Mouse (Mus musculus) layer of hippocampus, postnatal 10 days (tissue): ENCODE measurements around the gene Odf2. TPM values are rescaled to one million over a fixed set of nuclear protein-coding genes. Genes with fewer than 3 reads are reported as not detected.

ENCODE experiments used
- DNase-seq, 2 experiments: peaks; one replicate each; pipeline ENCODE4 v3.0.0; 2021; ENCODE audit warnings: low spot score in 2 of 2
- long read RNA-seq: library from polyadenylated mRNA; stranded (forward); transcript quantifications from one replicate; pipeline ENCODE4 v2.0.0, GENCODE M21; 2023
- total RNA-seq, 2 experiments: library from RNA; stranded (reverse); gene quantifications; 2 replicates each; pipeline ENCODE4 v1.2.3; 2021

The Odf2 gene
- 100 to 1,000 TPM; 105 to 119 TPM for total RNA-seq
- long read RNA-seq, transcript Odf2-203 (17 exons, 2,305 nt), result major isoform, 7 of 62 reads
- long read RNA-seq, partial matches to known transcripts, result 13 of 62 reads
- long read RNA-seq, other reads (novel, unspliced or antisense), result 36 of 62 reads

- peak; percentile 100 for DNase-seq
Observed at GRCm38 (mm10) chr2:29889066-29889944, at the start of gene Odf2. Gene Odf2 (plus strand): TSS chr2:29889221.

GRCm38 (mm10) chr2:29839460-29839859 is 49.6 kb upstream of the Odf2 start:
- DNase-seq, result no peak

GRCm38 (mm10) chr2:29843231-29844105 is 45.6 kb upstream of the Odf2 start:
- peak in 1 of 2 experiments; percentile 42 for DNase-seq

- no peak for DNase-seq
Observed at GRCm38 (mm10) chr2:29844115-29844514, 44.9 kb upstream of the Odf2 start.

- DNase-seq, result no peak
Observed at GRCm38 (mm10) chr2:29844661-29845060, 44.4 kb upstream of the Odf2 start.

- no peak for DNase-seq
Observed at GRCm38 (mm10) chr2:29845636-29846035, 43.4 kb upstream of the Odf2 start.

- peak; percentile 32 to 47 for DNase-seq
Observed at GRCm38 (mm10) chr2:29846061-29846853, 42.8 kb upstream of the Odf2 start.

- DNase-seq, result no peak
Observed at GRCm38 (mm10) chr2:29846911-29847310, 42.1 kb upstream of the Odf2 start.

- DNase-seq, result no peak
Observed at GRCm38 (mm10) chr2:29849041-29849440, 40.0 kb upstream of the Odf2 start.

- DNase-seq, result no peak
Observed at GRCm38 (mm10) chr2:29849841-29850480, 39.1 kb upstream of the Odf2 start.

- DNase-seq, result no peak
Observed at GRCm38 (mm10) chr2:29852957-29853485, 36.0 kb upstream of the Odf2 start.

GRCm38 (mm10) chr2:29853736-29854135 is 35.3 kb upstream of the Odf2 start:
- DNase-seq, result no peak

- DNase-seq, result no peak
Observed at GRCm38 (mm10) chr2:29855585-29856210, 33.3 kb upstream of the Odf2 start.

GRCm38 (mm10) chr2:29856451-29857260 is 32.4 kb upstream of the Odf2 start:
- DNase-seq, result no peak

GRCm38 (mm10) chr2:29857341-29857740 is 31.7 kb upstream of the Odf2 start:
- DNase-seq, result no peak

GRCm38 (mm10) chr2:29857967-29858366 is 31.1 kb upstream of the Odf2 start:
- no peak for DNase-seq

- peak; percentile 75 to 81 for DNase-seq
Observed at GRCm38 (mm10) chr2:29858748-29859473, 30.1 kb upstream of the Odf2 start.

- DNase-seq, result no peak
Observed at GRCm38 (mm10) chr2:29865125-29865524, 23.9 kb upstream of the Odf2 start.
